ENCODE assay signal across 8 mouse cellular contexts in the genomic region with DNA sequence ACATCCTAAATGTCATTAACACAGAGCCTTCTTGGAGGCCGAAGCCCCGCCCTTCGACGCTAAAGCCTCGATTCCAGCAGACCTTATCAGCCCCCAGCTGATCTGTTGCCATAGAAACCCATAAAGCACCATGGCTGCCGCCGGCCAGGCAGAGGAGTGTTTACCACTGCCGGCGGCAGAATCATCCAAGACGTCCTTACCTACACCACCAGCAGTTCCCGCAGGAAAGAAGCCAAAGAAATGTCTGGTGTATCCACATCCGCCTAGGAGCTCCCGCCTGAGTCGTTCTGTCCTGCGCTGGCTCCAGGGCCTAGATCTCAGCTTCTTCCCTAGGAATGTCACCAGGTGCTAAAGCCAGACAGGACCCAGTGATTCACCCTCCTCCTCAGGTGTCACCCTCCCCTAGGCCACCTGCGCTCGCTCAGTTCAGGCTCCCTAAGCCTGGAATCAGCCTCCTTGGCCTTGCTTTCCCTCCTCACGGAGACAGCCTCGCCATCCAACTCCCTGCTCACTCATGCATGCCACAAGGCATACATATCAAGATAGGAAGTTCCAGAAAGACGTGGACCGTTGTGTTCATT. TPM values are rescaled to one million over a fixed set of nuclear protein-coding genes. Genes with fewer than 3 reads are reported as not detected.
DNase-seq lines count a peak whose midpoint lies in the region; ATAC-seq and TF ChIP-seq lines count a peak whose summit lies in the region.

A gene (plus strand): TSS at position 111 of the 581 bp plus-strand sequence.

- H3K79me2 ChIP-seq in myocyte (ENCODE audit: control insufficient read depth, insufficient read depth): no peaks in the 10 kb centered on the region

- no peaks in the 10 kb centered on the region for H3K9me3 ChIP-seq in ES-E14 (ENCODE audit: control insufficient read depth, insufficient read depth, low read depth, low read length)
- H3K9me3 ChIP-seq in embryonic facial prominence, embryonic 15.5 days (replicated peaks): no peaks in the 10 kb centered on the region
- no peaks in the 10 kb centered on the region for H3K9me3 ChIP-seq in hindbrain, embryonic 13.5 days
- H3K9me3 ChIP-seq in limb, embryonic 10.5 days (replicated peaks): no peaks in the 10 kb centered on the region

- no peak within 1 kb of the TSS for H3K9ac ChIP-seq in ES-E14 (ENCODE audit: insufficient read depth, low read depth, low read length, poor library complexity, severe bottlenecking)
- H3K9ac ChIP-seq in embryonic facial prominence, embryonic 15.5 days: no peak within 1 kb of the TSS
- peak within 1 kb of the TSS; percentile 65 for H3K9ac ChIP-seq in hindbrain, embryonic 13.5 days

- H3K4me3 ChIP-seq in ES-E14 (ENCODE audit: insufficient read depth in 1 of 2, low read depth in 1 of 2, low read length in 2 of 2, poor library complexity in 1 of 2, severe bottlenecking in 1 of 2): peak within 1 kb of the TSS in 1 of 2 experiments; percentile 37; a peak in 1 of 4 replicates
- peak within 1 kb of the TSS; percentile 22 for H3K4me3 ChIP-seq in embryonic facial prominence, embryonic 15.5 days (replicated peaks)
- peak within 1 kb of the TSS; percentile 36 for H3K4me3 ChIP-seq in hindbrain, embryonic 13.5 days
- H3K4me3 ChIP-seq in limb, embryonic 10.5 days: peak within 1 kb of the TSS; percentile 47
- H3K4me3 ChIP-seq in myocyte: no peak within 1 kb of the TSS

- H3K4me2 ChIP-seq in embryonic facial prominence, embryonic 15.5 days (replicated peaks): peak within 1 kb of the TSS; percentile 40
- H3K4me2 ChIP-seq in hindbrain, embryonic 13.5 days: peak within 1 kb of the TSS; percentile 61
- peak within 1 kb of the TSS; percentile 31 for H3K4me2 ChIP-seq in myocyte (ENCODE audit: low read depth)

- H3K4me1 ChIP-seq in ES-E14 (ENCODE audit: control insufficient read depth in 2 of 2, insufficient read depth in 2 of 2, low read length in 2 of 2, poor library complexity in 1 of 2): no peaks in the 10 kb centered on the region
- H3K4me1 ChIP-seq in embryonic facial prominence, embryonic 15.5 days: peaks cover 5% of the 10 kb centered on the region; the same call in 1 of the 2 replicates
- H3K4me1 ChIP-seq in hindbrain, embryonic 13.5 days (replicated peaks): peaks cover 8% of the 10 kb centered on the region
- H3K4me1 ChIP-seq in limb, embryonic 10.5 days: peaks cover 7% of the 10 kb centered on the region

- no peak for TF ChIP-seq POLR2A in myocyte (IDR thresholded peaks at IDR 0.05; ENCODE audit: insufficient read length, low read depth)

- no peak within 1 kb of the TSS for H3K27ac ChIP-seq in ES-E14 (ENCODE audit: insufficient read depth, low read depth, low read length, poor library complexity, severe bottlenecking)
- no peak within 1 kb of the TSS for H3K27ac ChIP-seq in embryonic facial prominence, embryonic 15.5 days (replicated peaks)
- peak within 1 kb of the TSS; percentile 71 for H3K27ac ChIP-seq in hindbrain, embryonic 13.5 days
- no peak within 1 kb of the TSS for H3K27ac ChIP-seq in limb, embryonic 10.5 days

- H3K36me3 ChIP-seq in ES-E14 (ENCODE audit: control insufficient read depth, insufficient read depth, low read length, poor library complexity, severe bottlenecking) (no peaks in the 10 kb centered on the region), myocyte (ENCODE audit: control insufficient read depth, insufficient read depth) (no peaks in the 10 kb centered on the region)
- H3K36me3 ChIP-seq in embryonic facial prominence, embryonic 15.5 days: no peaks in the 10 kb centered on the region
- no peaks in the 10 kb centered on the region for H3K36me3 ChIP-seq in hindbrain, embryonic 13.5 days
- H3K36me3 ChIP-seq in limb, embryonic 10.5 days: no peaks in the 10 kb centered on the region

- H3K27me3 ChIP-seq in embryonic facial prominence, embryonic 15.5 days: no peaks in the 10 kb centered on the region
- H3K27me3 ChIP-seq in hindbrain, embryonic 13.5 days: no peaks in the 10 kb centered on the region
- no peaks in the 10 kb centered on the region for H3K27me3 ChIP-seq in limb, embryonic 10.5 days (ENCODE audit: low read depth, poor library complexity, severe bottlenecking)
- no peaks in the 10 kb centered on the region for H3K27me3 ChIP-seq in myocyte (ENCODE audit: control insufficient read depth, insufficient read depth, insufficient read length)

- in situ Hi-C loops in ES-E14 (cut with MboI; ENCODE audit: low sequenced_read_pairs in 2 of 2, unreplicated experiment in 2 of 2): no loop called here

- DNase-seq in ES-E14 (ENCODE audit: low read depth, low spot score): peak; percentile 51
- DNase-seq in adrenal gland, postnatal 10 days: peak; percentile 73
- DNase-seq in limb, embryonic 10.5 days (ENCODE audit: low spot score): peak; percentile 58
- no peak for DNase-seq in urinary bladder, postnatal 25 days (ENCODE audit: low spot score)

- ATAC-seq in embryonic facial prominence, embryonic 15.5 days (ENCODE audit: insufficient number of reproducible peaks, low FRiP score, low TSS enrichment, low read depth): 0 out of 2 replicates have a peak, but pooled peaks have one; percentile 24
- peak; percentile 95 for ATAC-seq in hindbrain, embryonic 13.5 days (ENCODE audit: low FRiP score)
- no peak for ATAC-seq in CD4-positive, CD25-positive, alpha-beta regulatory T cell, adult 4 months

- H3ac ChIP-seq in myocyte (ENCODE audit: control insufficient read depth, insufficient read length): no peak within 1 kb of the TSS

- 10% methylated on average over 21 of the region's 21 CpGs for WGBS in embryonic facial prominence, embryonic 15.5 days
- WGBS in hindbrain, embryonic 13.5 days: 4% methylated on average over 21 of the region's 21 CpGs
- WGBS in limb, embryonic 10.5 days: 11% methylated on average over 21 of the region's 21 CpGs

TF ChIP-seq in ES-E14, 5 proteins besides CTCF, POLR2A, EP300 and RAD21:
- TF ChIP-seq CHD2 (IDR thresholded peaks at IDR 0.05; ENCODE audit: low read depth, low read length) (no peak), MAFK (IDR thresholded peaks at IDR 0.05; ENCODE audit: insufficient read depth, low read depth, low read length) (no peak), ZC3H11A (IDR thresholded peaks at IDR 0.05; ENCODE audit: borderline replicate concordance, low read depth, low read length) (no peak), ZNF384 (IDR thresholded peaks at IDR 0.05; ENCODE audit: low read depth, low read length) (no peak), HCFC1 (IDR thresholded peaks at IDR 0.05; ENCODE audit: borderline replicate concordance, insufficient read depth, low read length) (no peak)
TF ChIP-seq in ES-E14: peak in this region for 0.

TF ChIP-seq in myocyte, 11 proteins besides CTCF, POLR2A, EP300 and RAD21:
- TF ChIP-seq CEBPB (IDR thresholded peaks at IDR 0.05; ENCODE audit: insufficient read depth, poor library complexity, severe bottlenecking): no peak
- TF ChIP-seq TCF12 (IDR thresholded peaks at IDR 0.05; ENCODE audit: insufficient read depth, poor library complexity, severe bottlenecking): no peak
- TF ChIP-seq E2F4 (IDR thresholded peaks at IDR 0.05; ENCODE audit: insufficient read depth): no peak
- no peak for TF ChIP-seq SRF (IDR thresholded peaks at IDR 0.05; ENCODE audit: control insufficient read depth, insufficient read length, low read depth)
- TF ChIP-seq TCF3 (IDR thresholded peaks at IDR 0.05; ENCODE audit: insufficient read length, low read depth): no peak
- no peak for TF ChIP-seq MYOD1 (IDR thresholded peaks at IDR 0.05; ENCODE audit: control insufficient read depth in 1 of 3, insufficient read length in 2 of 3, low read depth in 2 of 3)
- no peak for TF ChIP-seq REST (IDR thresholded peaks at IDR 0.05; ENCODE audit: insufficient read depth, insufficient read length)
- no peak for TF ChIP-seq MAX (IDR thresholded peaks at IDR 0.05; ENCODE audit: low read depth)
- TF ChIP-seq USF1 (IDR thresholded peaks at IDR 0.05; ENCODE audit: low read depth): no peak
- TF ChIP-seq POLR2AphosphoS2 (IDR thresholded peaks at IDR 0.05; ENCODE audit: insufficient read length, low read depth): no peak
- TF ChIP-seq MYOG (IDR thresholded peaks at IDR 0.05; ENCODE audit: control insufficient read depth in 1 of 3, insufficient read depth in 1 of 3, insufficient read length in 2 of 3, low read depth in 2 of 3): no peak
TF ChIP-seq in myocyte: peak in this region for 0.

RNA-seq across cellular contexts. Expression of the gene that starts here (rescaled TPM):
- not detected in 2 replicates for total RNA-seq in ES-E14 (2012; rRNA removed)
- total RNA-seq in adrenal gland, postnatal 10 days (2021): not detected
- polyA plus RNA-seq in embryonic facial prominence, embryonic 15.5 days (2015; fragmentation: Nextera tagmentation; extraction: Ambion mirVana): 0.25 TPM in 1 of 2 replicates, not detected in the other
- 0.16 and 0.38 TPM in 2 replicates for polyA plus RNA-seq in hindbrain, embryonic 13.5 days (2015; fragmentation: Nextera tagmentation; extraction: Ambion mirVana)
- not detected in 2 replicates for polyA plus RNA-seq in limb, embryonic 10.5 days (2016; fragmentation: Nextera tagmentation; extraction: Ambion mirVana)
- polyA plus RNA-seq in myocyte (2012; fragmentation: generic; extraction: Trizol): not detected
- polyA plus RNA-seq in CD4-positive, CD25-positive, alpha-beta regulatory T cell, adult 4 months (2017; shearing (Covaris generic)): not detected

Comparison
In these comparisons a context has a peak if more than half of its experiments do, and no peak if none do; other contexts are left out.
1. Peak in DNase-seq in ES-E14; RNA of the gene not detected or under 1 TPM.
2. Peak in DNase-seq in adrenal gland, postnatal 10 days; RNA of the gene not detected or under 1 TPM.
3. Peak in ATAC-seq, H3K4me3 ChIP-seq and H3K4me2 ChIP-seq in embryonic facial prominence, embryonic 15.5 days; RNA of the gene not detected or under 1 TPM.
4. Peak in ATAC-seq, H3K4me3 ChIP-seq, H3K27ac ChIP-seq, H3K9ac ChIP-seq and H3K4me2 ChIP-seq in hindbrain, embryonic 13.5 days; RNA of the gene not detected or under 1 TPM.
5. Peak in DNase-seq and H3K4me3 ChIP-seq in limb, embryonic 10.5 days; RNA of the gene not detected or under 1 TPM.